Mouse (Mus musculus): ENCODE results near the gene Acp4.
"Not testable (repeated sequence)": the region's sequence is repeated elsewhere in the genome, so short reads cannot be mapped to it uniquely, and the experiment has no call there.

Acp4 gene

GRCm38 (mm10) chr7:44262791-44263643 lies 5.8 kb upstream of the Acp4 start:
- DNase-seq, result peak; percentile 91

- no peak for DNase-seq
Observed at GRCm38 (mm10) chr7:44261147-44261546, 4.0 kb upstream of the Acp4 start, which contains the start of gene Gm15517. Gm15517 (plus strand) TSS chr7:44261447.

GRCm38 (mm10) chr7:44260410-44260809 lies 3.2 kb upstream of the Acp4 start:
- DNase-seq, result no peak

GRCm38 (mm10) chr7:44254930-44255329 lies 2.2 kb downstream of the Acp4 start:
- no peak for DNase-seq

- no peak for DNase-seq
Observed at GRCm38 (mm10) chr7:44253023-44253616, 4.1 kb downstream of the Acp4 start.

DNA sequence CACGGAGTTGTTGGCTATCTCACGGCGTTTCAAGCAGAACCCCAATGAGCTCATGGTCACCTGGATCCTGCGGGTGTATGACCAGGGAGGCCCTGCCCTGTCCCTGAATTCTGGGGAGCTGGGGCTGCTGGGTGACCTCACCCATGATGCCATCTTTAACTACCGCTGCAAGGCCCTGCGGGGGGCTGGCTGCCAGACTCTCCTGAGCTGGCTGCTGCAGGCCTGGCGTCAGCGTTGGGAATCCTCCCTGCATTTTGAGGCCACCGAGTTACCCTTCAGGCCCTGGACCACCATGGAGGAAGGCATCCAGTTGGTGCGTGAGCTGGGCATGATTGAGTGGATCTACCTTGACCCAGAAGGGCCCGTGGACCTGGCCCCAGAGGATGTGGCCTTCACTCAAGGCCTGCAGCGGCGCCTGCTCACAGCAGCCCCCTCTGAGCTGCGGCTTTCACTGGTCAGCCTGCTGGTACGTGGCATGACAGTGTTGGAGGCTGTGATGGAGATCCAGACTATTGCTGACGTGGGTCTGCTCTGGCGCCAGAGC lies 6.4 kb downstream of the Acp4 start:
- DNase-seq, result not testable (repeated sequence)

- DNase-seq, result no peak
Observed at GRCm38 (mm10) chr7:44249248-44249647, 7.9 kb downstream of the Acp4 start.

- no peak for DNase-seq
Observed at GRCm38 (mm10) chr7:44247971-44248370, 9.2 kb downstream of the Acp4 start.

DNA sequence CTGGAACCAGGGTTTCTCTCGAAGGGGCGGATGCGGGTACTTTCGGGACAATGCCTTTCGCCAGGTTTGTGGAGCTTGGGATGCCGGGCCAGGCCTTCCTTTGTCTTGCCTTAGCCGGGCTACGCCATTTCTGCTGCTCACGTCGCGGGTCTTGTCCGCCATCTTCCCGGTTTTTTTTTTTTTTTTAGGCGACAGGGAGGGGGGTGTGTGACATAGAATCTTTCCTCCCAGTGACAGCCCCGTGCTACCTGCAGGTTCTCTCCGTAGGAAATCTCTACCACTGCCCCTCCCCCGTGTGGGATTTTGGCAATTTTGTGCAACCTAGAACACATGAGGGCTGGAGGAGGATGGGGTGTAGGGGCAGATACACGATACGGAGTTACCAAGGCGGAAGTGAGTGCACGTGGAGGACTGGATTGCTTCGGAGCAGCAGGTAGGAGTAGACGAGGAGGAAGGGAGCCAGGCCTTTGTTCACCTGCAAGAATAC lies 10.2 kb downstream of the Acp4 start:
- peak; percentile 49 for DNase-seq

- peak; percentile 90 for DNase-seq
Observed at GRCm38 (mm10) chr7:44246055-44246983, 10.9 kb downstream of the Acp4 start, which contains the start of the genes 1700028J19Rik and 2410002F23Rik. 1700028J19Rik (minus strand) TSS chr7:44246695. 2410002F23Rik (plus strand) TSS chr7:44246722.

DNA sequence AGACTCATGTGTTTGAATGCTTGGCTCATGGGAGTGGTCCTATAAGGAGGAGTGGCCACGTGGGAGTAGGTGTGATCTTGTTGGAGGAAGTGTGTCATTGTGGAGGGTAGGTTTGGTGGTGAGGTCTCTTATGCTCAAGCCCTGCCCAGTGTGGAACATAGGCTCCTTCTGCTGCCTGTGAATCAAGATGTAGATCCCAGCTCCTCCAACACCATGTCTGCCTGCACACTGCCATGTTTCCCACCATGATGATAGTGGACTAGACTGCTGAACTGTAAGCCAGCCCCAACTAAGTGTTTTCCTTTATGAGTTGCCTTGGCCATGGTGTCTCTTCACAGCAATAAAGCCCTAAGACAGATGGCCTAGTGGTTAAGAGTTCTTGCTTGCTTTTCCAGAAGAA lies 13.1 kb downstream of the Acp4 start:
- DNase-seq, result no peak

DNA sequence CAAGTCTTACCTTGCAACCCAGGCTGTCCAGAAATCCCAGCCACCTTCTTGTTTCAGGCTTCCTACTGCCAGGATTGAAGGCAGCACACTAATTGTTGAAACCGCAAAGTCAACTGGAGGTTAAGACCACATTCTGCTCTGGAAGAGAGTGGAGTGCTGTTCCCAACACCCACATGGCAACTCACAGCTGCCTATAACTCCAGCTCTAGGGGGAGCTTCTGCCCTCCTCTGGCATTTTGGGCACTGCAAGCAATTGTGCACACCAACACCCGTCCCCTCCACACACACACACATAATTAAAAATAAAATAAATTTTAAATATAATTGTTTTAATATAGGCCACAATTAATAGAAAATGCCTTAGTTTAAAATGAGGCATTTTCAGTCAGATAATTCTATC lies 16.0 kb downstream of the Acp4 start:
- no peak for DNase-seq

GRCm38 (mm10) chr7:44240712-44241111 lies 16.5 kb downstream of the Acp4 start:
- no peak for DNase-seq

GRCm38 (mm10) chr7:44239913-44240312 lies 17.3 kb downstream of the Acp4 start:
- DNase-seq, result no peak

DNA sequence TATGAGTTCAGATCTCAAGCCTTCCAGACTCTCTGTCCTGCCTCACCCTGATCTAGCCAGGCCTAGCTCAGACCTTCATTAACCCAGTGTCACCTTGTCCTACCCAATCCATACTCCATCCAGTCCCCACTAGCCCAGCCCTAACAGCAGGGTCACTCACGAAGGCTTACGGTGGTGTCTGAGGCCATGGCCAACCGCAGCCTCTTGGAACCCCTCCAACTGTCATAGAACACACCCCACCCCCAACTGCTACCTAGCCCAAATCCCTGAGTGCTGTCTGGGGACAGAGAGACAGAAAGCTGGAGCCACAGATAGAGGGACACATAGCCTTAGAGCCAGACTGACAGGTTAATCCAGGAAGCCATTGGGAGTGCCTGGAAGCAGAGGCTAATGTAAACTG lies 21.3 kb downstream of the Acp4 start, which contains the start of gene Gm36864:
Gene Gm36864, plus strand, starts transcription at position 269 of the 400 bp plus-strand sequence.
- DNase-seq, result no peak

- DNase-seq, result no peak
Observed at GRCm38 (mm10) chr7:44225076-44225475, 32.1 kb downstream of the Acp4 start, which contains the start of gene Klk1. Klk1 (plus strand) TSS chr7:44225360.

DNA sequence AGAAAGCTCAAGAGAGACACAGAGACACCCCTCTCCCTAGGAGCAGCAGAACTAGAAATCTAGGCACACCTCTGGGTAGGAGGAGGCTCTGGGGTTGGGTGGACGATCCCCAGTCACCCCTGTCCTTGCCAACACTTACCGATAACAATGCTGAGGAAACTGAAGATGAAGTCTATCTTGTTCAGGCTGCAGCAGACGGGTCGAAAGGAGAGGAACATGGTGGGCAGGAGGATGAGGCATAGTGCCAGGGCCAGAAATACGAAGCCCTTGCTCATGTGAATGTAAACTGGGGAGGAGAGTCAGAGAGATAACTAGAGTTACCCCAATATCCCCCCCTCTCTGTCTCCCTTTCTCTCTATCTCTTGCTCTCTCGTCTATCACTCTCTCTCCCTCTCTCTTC lies 34.8 kb downstream of the Acp4 start:
- not testable (repeated sequence) for DNase-seq

- DNase-seq, result not testable (repeated sequence)
Observed at GRCm38 (mm10) chr7:44221601-44222000, 35.6 kb downstream of the Acp4 start.

DNA sequence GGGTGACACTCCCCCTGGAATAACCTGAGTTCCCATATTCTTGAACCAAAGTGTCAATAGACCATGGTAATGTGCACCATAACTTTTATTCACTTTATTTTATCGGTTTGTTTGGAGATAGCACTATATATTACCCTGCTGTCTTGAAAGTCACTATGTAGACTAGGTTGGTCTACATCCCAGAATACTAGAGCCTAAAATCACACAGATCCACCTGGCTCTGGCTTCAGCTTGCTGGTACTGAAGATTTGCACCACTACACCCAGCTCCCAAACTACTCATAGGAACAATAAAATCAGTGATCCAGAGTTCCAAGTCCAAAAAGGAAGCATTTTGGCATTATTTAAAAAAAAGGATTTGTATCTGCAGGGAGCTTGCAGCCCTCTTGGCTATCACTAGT lies 41.5 kb downstream of the Acp4 start, which contains the start of gene Klk1b5:
Gene Klk1b5, plus strand, starts transcription at position 301 of the 400 bp plus-strand sequence.
- no peak for DNase-seq

DNA sequence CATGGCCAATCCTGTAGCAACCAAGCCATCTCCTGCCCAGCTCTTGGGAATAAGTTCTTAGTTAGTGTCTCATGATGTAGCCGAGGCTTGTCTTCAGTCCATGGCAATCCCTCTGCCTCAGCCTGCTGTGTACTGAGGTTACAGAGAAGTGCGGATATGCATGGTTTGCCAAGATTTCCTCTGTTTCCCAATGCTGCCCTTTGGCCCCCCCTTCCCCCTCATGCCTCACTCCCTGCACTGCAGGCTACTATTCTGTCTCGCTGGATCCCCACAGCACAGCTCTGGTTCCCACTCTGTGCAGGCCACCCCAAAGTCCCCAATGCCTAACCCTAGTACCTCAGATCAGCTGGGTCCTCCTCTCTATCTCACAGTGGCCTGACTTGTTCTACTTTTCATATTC lies 48.9 kb downstream of the Acp4 start:
- DNase-seq, result no peak

- not testable (repeated sequence) for DNase-seq
Observed at GRCm38 (mm10) chr7:44207135-44207534, 50.0 kb downstream of the Acp4 start, which contains the start of gene Klk1b4. Klk1b4 (plus strand) TSS chr7:44207435.

Measured in right cerebral cortex, postnatal 25 days (tissue).